Mouse (Mus musculus) neural tube, embryonic 15.5 days (tissue): ENCODE measurements around the gene Sept3. TPM values are rescaled to one million over a fixed set of nuclear protein-coding genes. Genes with fewer than 3 reads are reported as not detected.
A peak's percentile ranks its signal among the peaks of the same experiment; 100 is the strongest.

Source experiments
- ATAC-seq: fragments of 200-750 bp; cut with Nextera tagmentation; 2 replicates; pipeline ENCODE4 v1.8.0; 2017; ENCODE audit warnings: mild to moderate bottlenecking, moderate TSS enrichment, moderate library complexity; ENCODE audit not compliant: low FRiP score
- H3K27ac ChIP-seq: fragments of 300-500 bp; sonication (generic); replicated peaks from 2 replicates; pipeline ENCODE4 v1.5.1; 2015; ENCODE audit warnings: mild to moderate bottlenecking, inconsistent platforms
- H3K27me3 ChIP-seq: fragments of 300-500 bp; sonication (generic); replicated peaks from 2 replicates; pipeline ENCODE4 v1.6.1; 2015; ENCODE audit warnings: inconsistent platforms
- H3K36me3 ChIP-seq: fragments of 300-500 bp; sonication (generic); 2 replicates; pipeline ENCODE4 v1.6.1; 2015; ENCODE audit warnings: inconsistent platforms
- H3K4me1 ChIP-seq: fragments of 300-500 bp; sonication (generic); 2 replicates; pipeline ENCODE4 v1.6.1; 2015; ENCODE audit warnings: inconsistent platforms
- H3K4me2 ChIP-seq: fragments of 300-500 bp; sonication (generic); 2 replicates; pipeline ENCODE4 v1.6.1; 2015; ENCODE audit warnings: inconsistent platforms, mild to moderate bottlenecking, moderate library complexity
- H3K4me3 ChIP-seq: fragments of 300-500 bp; sonication (generic); replicated peaks from 2 replicates; pipeline ENCODE4 v1.5.1; 2015; ENCODE audit warnings: mild to moderate bottlenecking, inconsistent platforms
- H3K9ac ChIP-seq: fragments of 300-500 bp; sonication (generic); replicated peaks from 2 replicates; pipeline ENCODE4 v1.6.1; 2015; ENCODE audit warnings: mild to moderate bottlenecking, inconsistent platforms
- H3K9me3 ChIP-seq: fragments of 300-500 bp; sonication (generic); replicated peaks from 2 replicates; pipeline ENCODE4 v1.6.1; 2016; ENCODE audit warnings: inconsistent platforms
- WGBS: fragments of 180-500 bp; shearing (Covaris S2); methylation state at CpG from one replicate; pipeline ENCODE4 v1.1.7; 2015; ENCODE audit warnings: mixed read lengths; 5-methylcytosine and 5-hydroxymethylcytosine counted together
- polyA plus RNA-seq: library from polyadenylated mRNA; unstranded; fragments of >200 nt; fragmentation: Nextera tagmentation; extraction: Ambion mirVana; gene quantifications from 2 replicates; pipeline ENCODE4 v1.2.1, GENCODE M21; 2015

The Sept3 gene
- polyA plus RNA-seq, 1 experiment from 2014 or later: 367 TPM

DNA sequence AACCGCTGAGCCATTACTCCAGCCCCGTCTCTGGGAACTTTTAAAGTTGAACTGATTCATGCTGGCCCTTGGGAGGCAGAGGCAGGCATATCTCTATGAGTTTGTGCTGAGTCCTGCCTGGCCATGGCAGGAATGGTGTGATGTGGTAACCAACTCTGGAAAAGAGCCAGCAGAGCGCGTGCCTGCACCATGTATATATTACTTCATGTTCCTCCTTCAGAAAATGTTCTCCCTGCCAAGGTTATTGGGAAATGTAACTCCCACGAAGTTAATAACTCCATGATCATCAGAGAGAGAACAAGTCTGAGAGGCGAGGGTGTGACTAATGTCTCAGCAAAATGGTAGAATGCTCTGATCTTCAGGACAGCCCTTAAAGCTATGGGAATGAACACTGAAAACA is 43.1 kb downstream of the Sept3 start:
- H3K4me1 ChIP-seq: no peaks in the 10 kb centered on the region
- 89% methylated on average over 6 of the region's 6 CpGs for WGBS
- H3K4me2 ChIP-seq: no peak overlapping the region
- H3K9me3 ChIP-seq: no peaks in the 10 kb centered on the region
- H3K9ac ChIP-seq: no peak overlapping the region
- H3K27me3 ChIP-seq: no peaks in the 10 kb centered on the region
- no peaks in the 10 kb centered on the region for H3K36me3 ChIP-seq
- no peak overlapping the region for H3K4me3 ChIP-seq
- no peak for ATAC-seq
- H3K27ac ChIP-seq: no peak overlapping the region

DNA sequence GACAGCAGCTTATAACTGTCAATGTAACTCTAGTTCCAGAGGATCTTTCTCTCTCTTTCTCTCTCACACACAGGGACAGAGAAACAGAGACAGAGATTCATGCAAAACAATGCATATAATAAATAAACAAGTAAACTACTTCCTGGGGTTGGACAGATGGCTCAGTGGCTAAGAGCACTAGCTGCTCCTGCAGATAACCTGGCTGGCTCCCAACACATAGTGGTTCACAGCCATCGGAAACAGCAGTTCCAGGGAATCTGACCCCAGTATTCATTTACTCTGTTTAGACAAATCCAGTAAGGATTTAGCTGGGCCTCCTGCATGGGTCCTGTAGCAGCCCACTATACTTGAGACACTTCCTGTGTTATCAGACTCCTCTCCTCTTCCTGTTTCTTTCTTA is 44.9 kb downstream of the Sept3 start:
- Histone ChIP-seq H3K4me1 (no peaks in the 10 kb centered on the region), H3K9me3 (no peaks in the 10 kb centered on the region), H3K9ac (no peak overlapping the region), H3K27me3 (no peaks in the 10 kb centered on the region), H3K4me2 (no peak overlapping the region), H3K27ac (no peak overlapping the region), H3K36me3 (no peaks in the 10 kb centered on the region), H3K4me3 (no peak overlapping the region)
- WGBS: 63% methylated on average over 1 of the region's 1 CpGs
- ATAC-seq: no peak

DNA sequence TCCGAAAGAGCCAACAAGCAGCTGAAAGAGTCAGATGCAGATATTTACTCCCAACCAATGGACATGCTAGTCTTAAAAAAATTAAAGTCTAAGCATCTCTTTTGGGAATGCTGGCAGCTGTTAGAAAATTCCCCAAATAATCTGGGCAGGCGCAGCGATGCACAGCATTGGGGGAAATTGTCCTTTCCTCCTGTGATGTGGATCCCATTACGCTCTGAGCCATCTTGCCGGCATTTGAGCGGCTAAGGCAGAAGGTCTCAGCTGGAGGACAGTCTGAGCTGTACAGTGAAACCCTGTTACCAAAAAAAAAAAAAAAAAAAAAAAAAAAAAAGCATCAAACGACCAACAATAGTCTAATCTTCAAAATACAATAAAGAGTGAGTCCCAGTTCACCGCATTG is 47.5 kb downstream of the Sept3 start:
- no peak for ATAC-seq
- Histone ChIP-seq H3K36me3 (no peaks in the 10 kb centered on the region), H3K9me3 (no peaks in the 10 kb centered on the region), H3K4me1 (no peaks in the 10 kb centered on the region), H3K9ac (no peak overlapping the region), H3K27me3 (no peaks in the 10 kb centered on the region), H3K4me3 (no peak overlapping the region), H3K4me2 (no peak overlapping the region), H3K27ac (no peak overlapping the region)
- WGBS: 71% methylated on average over 8 of the region's 8 CpGs

DNA sequence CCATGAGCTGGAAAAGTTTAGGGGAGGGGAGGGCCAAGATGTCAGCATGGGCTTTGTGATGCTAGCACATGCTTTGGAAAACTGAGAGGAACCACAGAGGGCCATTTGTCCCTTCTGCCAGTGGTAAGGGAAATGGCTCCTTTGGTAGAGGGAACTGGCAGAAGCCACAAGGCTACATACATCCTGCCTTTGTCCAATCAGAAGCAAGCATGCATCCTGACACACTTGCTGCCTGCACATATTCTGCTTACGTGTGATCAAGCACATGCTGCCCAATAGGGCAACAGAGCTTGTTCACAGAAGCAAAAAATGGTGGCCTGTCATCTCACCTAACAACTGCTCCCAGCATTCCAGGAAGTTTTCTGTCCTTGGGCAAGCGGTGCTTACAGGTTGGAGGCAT is 50.7 kb downstream of the Sept3 start:
- ATAC-seq: no peak
- no peak overlapping the region for H3K9ac ChIP-seq

DNA sequence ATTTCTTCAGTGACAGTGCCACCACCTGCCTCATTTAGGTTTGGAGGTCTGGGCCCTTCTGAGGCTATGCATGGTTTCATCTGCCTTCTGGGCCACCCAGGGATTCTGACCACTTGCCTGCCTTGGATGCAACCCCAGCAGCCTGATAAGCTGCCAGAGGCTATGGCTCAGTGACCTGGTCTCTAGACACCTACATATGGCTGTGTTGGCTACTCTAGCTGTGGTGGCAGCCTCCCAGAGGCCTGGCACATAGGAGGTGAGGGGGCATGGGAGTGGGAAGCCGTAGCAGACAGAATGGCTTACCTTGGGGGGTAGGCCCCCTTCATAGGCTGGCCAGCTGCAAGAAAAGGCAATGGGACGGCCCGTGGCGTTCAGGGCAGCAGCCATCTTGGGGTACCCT is 60.5 kb downstream of the Sept3 start:
- peaks cover 3% of the 10 kb centered on the region for H3K27me3 ChIP-seq
- H3K36me3 ChIP-seq: peaks cover 29% of the 10 kb centered on the region
- H3K4me2 ChIP-seq: no peak overlapping the region
- no peak overlapping the region for H3K27ac ChIP-seq
- no peak for ATAC-seq
- H3K9ac ChIP-seq: no peak overlapping the region
- no peak overlapping the region for H3K4me3 ChIP-seq
- WGBS: 98% methylated on average over 4 of the region's 4 CpGs
- H3K4me1 ChIP-seq: peaks cover 30% of the 10 kb centered on the region
- no peaks in the 10 kb centered on the region for H3K9me3 ChIP-seq

More for the DNA sequence above, 50.7 kb downstream of the Sept3 start:
- H3K27me3 ChIP-seq: no peaks in the 10 kb centered on the region
- no peak overlapping the region for H3K4me3 ChIP-seq
- H3K36me3 ChIP-seq: peaks cover 10% of the 10 kb centered on the region; the same call in 1 of the 2 replicates
- WGBS: 69% methylated on average over 2 of the region's 2 CpGs
- H3K4me1 ChIP-seq: no peaks in the 10 kb centered on the region
- H3K27ac ChIP-seq: no peak overlapping the region
- H3K9me3 ChIP-seq: no peaks in the 10 kb centered on the region
- no peak overlapping the region for H3K4me2 ChIP-seq

DNA sequence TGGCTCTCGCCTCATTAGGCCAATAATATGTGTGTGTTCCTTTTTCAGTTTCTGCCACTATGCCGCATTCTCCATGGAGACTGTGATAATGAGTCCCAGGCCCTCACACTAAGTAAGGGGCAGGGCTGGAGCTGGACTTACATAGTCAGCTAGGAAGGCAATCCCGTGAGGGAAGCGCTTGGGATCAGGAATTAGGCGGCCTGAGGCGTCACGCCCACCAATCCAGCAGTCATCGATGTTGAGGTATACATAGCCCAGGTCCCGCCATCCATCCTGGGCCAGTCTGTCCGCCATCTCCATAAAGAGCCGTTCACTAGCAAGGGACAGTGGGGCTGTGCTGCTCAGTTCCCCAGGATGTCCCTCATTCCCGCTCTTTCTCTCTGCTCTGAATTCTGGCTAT is 61.9 kb downstream of the Sept3 start:
- H3K27me3 ChIP-seq: peaks cover 14% of the 10 kb centered on the region
- no peak overlapping the region for H3K9ac ChIP-seq
- ATAC-seq: no peak
- no peak overlapping the region for H3K27ac ChIP-seq
- no peak overlapping the region for H3K4me3 ChIP-seq
- H3K4me2 ChIP-seq: no peak overlapping the region
- peaks cover 24% of the 10 kb centered on the region for H3K36me3 ChIP-seq
- no peaks in the 10 kb centered on the region for H3K9me3 ChIP-seq
- 62% methylated on average over 12 of the region's 12 CpGs for WGBS
- H3K4me1 ChIP-seq: peaks cover 37% of the 10 kb centered on the region

DNA sequence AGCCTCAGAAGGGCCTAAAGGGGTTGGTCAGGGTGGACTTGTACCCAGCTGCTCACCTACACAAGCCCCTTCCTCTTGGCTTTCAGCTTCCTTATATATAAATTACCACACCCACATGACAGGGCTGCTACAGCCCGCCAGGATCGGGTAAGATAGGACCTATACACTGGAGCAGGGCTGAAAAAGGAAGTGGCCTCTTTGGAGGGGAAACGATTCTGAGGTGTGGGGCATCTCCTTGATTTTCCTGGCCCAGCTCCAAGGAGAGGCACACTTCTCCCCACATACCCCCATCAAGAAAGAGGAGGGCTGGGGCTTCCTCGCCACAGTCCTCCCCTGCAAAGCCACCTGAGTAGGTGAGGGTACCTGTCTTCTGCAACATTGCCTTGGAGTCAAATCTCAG is 63.2 kb downstream of the Sept3 start:
- H3K27ac ChIP-seq: peak overlapping the region; percentile 63; the same call in 1 of the 2 replicates
- ATAC-seq: no peak

DNA sequence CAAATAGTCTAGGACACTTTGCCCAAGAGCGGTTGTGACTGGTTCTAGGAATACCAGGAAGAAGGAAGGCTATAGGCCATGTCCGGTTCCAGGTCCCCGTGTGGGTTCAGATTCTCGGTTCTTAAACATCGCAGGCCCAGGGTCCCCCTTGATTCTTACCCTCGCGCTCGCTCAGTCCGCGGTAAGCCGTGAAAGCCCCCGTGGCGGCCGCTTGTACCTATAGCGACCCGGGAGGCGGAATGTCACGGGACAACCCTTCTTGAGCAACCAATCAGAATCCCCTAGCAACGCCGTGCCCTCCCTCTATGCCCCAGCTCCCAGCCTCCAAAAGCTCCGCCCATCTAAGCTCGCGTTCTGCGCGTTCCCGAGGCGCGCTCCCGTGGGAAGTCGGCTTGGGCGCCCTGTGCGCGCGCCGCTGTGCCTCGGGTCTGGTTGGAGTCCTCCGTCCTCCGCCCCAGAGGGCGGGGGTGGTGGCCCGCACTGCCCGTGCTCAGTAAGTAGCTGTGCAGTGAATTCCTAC is 64.0 kb downstream of the Sept3 start, which contains the start of the genes Naga, Pheta2 and Smdt1:
Gene Naga, minus strand, starts transcription at position 333 of the 520 bp plus-strand sequence.
Gene Pheta2, plus strand, starts transcription at position 350 of the 520 bp plus-strand sequence.
Gene Smdt1, plus strand, starts transcription at position 367 of the 520 bp plus-strand sequence.
- WGBS: under 1% methylated on average over 41 of the region's 41 CpGs
- peaks cover 37% of the 10 kb centered on the region for H3K4me1 ChIP-seq
- ATAC-seq: peak; percentile 90

More for the DNA sequence above, 63.2 kb downstream of the Sept3 start:
- WGBS: 39% methylated on average over 4 of the region's 4 CpGs
- H3K9me3 ChIP-seq: no peaks in the 10 kb centered on the region
- H3K36me3 ChIP-seq: peaks cover 19% of the 10 kb centered on the region
- peak overlapping the region; percentile 59 for H3K4me3 ChIP-seq
- peak overlapping the region; percentile 58; the same call in 1 of the 2 replicates for H3K9ac ChIP-seq
- peaks cover 14% of the 10 kb centered on the region for H3K27me3 ChIP-seq
- peaks cover 37% of the 10 kb centered on the region for H3K4me1 ChIP-seq
- H3K4me2 ChIP-seq: peak overlapping the region; percentile 67

DNA sequence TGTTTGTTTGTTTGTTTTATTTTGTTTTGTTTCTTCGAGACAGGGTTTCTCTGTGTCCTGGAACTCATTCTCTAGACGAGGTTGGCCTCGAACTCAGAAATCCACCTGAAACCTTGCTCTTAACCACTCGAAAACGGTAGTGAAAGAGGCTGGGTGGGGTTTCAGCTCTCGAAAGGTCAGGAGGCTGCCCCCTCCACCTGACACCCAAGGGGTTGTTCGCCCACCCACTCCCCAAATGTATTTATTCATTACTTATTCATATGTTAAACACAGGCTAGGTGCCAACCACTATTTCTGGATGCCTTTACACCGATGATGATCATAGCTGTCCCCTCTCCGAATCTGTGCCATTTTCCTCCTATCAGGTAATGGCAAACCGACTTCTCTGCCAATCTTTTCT is 64.5 kb downstream of the Sept3 start:
- Histone ChIP-seq H3K4me1 (peaks cover 37% of the 10 kb centered on the region), H3K27me3 (peaks cover 14% of the 10 kb centered on the region), H3K9me3 (no peaks in the 10 kb centered on the region), H3K9ac (peak overlapping the region; percentile 58), H3K36me3 (peaks cover 16% of the 10 kb centered on the region), H3K4me2 (peak overlapping the region; percentile 67), H3K4me3 (peak overlapping the region; percentile 59), H3K27ac (peak overlapping the region; percentile 63; the same call in 1 of the 2 replicates)
- no peak for ATAC-seq
- 54% methylated on average over 10 of the region's 10 CpGs for WGBS

More for the DNA sequence above, 64.0 kb downstream of the Sept3 start, which contains the start of the genes Naga, Pheta2 and Smdt1:
- Histone ChIP-seq H3K9me3 (no peaks in the 10 kb centered on the region), H3K9ac (peak within 1 kb of the TSS; percentile 58), H3K4me3 (peak within 1 kb of the TSS; percentile 59), H3K36me3 (peaks cover 19% of the 10 kb centered on the region), H3K27me3 (peaks cover 14% of the 10 kb centered on the region), H3K4me2 (peak within 1 kb of the TSS; percentile 67), H3K27ac (peak within 1 kb of the TSS; percentile 63)

DNA sequence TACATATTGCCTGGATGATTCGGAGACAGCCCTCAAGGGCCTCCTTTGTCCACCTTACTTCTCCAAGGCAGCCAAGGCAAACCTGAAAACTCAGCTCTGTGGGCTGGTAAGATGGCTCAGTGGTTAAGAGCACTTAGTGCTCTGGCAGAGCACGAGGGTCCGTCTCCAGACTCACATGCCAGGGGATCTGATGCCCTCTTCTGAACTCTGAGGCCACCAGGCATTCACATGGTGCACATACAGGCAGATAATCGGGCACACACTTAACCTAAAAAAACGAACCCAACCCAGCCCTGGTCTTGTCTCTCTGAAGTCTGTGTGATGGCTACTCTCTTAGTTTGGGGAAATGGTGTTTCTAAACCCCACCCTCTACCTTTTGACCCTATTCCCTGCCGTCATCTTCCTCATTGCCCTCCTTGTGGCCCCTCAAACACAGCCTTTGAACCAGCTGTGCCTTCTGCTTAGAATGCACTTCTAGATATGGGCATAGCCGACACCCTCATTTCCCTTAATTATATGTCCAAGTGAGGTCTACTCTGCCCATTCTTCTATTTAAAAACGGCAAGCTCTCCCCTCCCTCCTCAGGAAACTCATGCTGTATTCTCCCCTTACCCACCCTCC is 65.1 kb downstream of the Sept3 start:
- Histone ChIP-seq H3K4me1 (peaks cover 37% of the 10 kb centered on the region), H3K27ac (no peak overlapping the region), H3K9ac (no peak overlapping the region), H3K36me3 (peaks cover 10% of the 10 kb centered on the region), H3K27me3 (peaks cover 14% of the 10 kb centered on the region), H3K4me3 (no peak overlapping the region), H3K9me3 (no peaks in the 10 kb centered on the region), H3K4me2 (no peak overlapping the region)
- 76% methylated on average over 8 of the region's 8 CpGs for WGBS
- no peak for ATAC-seq

DNA sequence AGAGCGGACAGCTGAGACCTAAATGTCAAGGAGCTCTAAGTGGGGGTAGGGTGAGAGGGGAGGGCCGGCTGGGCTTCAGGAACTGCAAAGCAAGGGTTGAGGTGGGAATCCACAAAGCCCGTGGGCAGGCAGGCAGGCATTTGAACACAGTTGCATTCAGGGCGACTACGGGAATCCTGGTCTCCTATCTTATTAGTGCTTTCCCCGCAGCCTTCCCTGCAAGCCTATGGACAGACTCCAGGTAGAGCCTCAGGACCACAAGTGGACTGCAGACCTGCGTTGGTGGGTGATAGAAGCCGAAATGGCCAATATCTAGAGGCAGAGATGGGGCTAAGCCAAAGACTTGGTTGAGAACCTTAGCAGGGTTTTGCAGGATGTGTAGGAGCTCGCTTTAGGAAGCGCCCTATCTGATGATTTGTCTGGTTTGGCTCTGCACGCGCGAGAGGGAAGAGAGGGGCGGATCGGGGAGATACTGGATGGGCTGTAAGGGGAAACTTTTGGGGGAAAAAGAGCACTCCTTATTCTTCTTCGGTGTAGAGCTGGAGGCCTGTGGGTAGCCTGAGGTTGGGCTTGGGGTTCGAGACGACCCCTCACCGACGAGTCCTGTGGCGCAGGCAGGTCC is 65.8 kb downstream of the Sept3 start:
- H3K9me3 ChIP-seq: no peaks in the 10 kb centered on the region
- H3K9ac ChIP-seq: peak overlapping the region; percentile 37; the same call in 1 of the 2 replicates
- WGBS: 46% methylated on average over 21 of the region's 21 CpGs

More for the DNA sequence above, 65.8 kb downstream of the Sept3 start:
- Histone ChIP-seq H3K4me1 (peaks cover 37% of the 10 kb centered on the region), H3K4me3 (peak overlapping the region; percentile 34), H3K27ac (no peak overlapping the region), H3K27me3 (peaks cover 14% of the 10 kb centered on the region), H3K4me2 (peak overlapping the region; percentile 56), H3K36me3 (peaks cover 5% of the 10 kb centered on the region)
- no peak for ATAC-seq
